Mouse (Mus musculus): ENCODE results near the gene Rnf41. TPM values are rescaled to one million over a fixed set of nuclear protein-coding genes. Genes with fewer than 3 reads are reported as not detected.

Gene Rnf41
- polyA plus RNA-seq, 1 experiment from 2014 or later = 42.7 TPM

Small RNA genes lying within 50 kb of the gene (microRNA-seq; reads per million reads assigned to microRNA genes)
- gene Gm25361 = not detected
- not detected for gene Gm26308
- not detected for gene Mir6914
- gene Mir6915 = not detected
- 0.99 reads per million for gene Mir8105

Other genes starting within 250 kb of the Rnf41 start
- gene Rbms2, start 231.4 kb upstream of the Rnf41 start, polyA plus RNA-seq (2015; fragmentation: Nextera tagmentation; extraction: Ambion mirVana) = 37.4 and 40.7 TPM in 2 replicates
- 1.6 and 1.7 TPM in 2 replicates for gene Gls2, start 217.2 kb upstream of the Rnf41 start, polyA plus RNA-seq (2015; fragmentation: Nextera tagmentation; extraction: Ambion mirVana)
- 24.1 and 24.5 TPM in 2 replicates for gene Spryd4, start 199.8 kb upstream of the Rnf41 start, polyA plus RNA-seq (2015; fragmentation: Nextera tagmentation; extraction: Ambion mirVana)
- not detected in 2 replicates for gene Mip, start 185.8 kb upstream of the Rnf41 start, polyA plus RNA-seq (2015; fragmentation: Nextera tagmentation; extraction: Ambion mirVana)
- 52.1 and 58.4 TPM in 2 replicates for gene Timeless, start 179.6 kb upstream of the Rnf41 start, polyA plus RNA-seq (2015; fragmentation: Nextera tagmentation; extraction: Ambion mirVana)
- 0.14 and 0.63 TPM in 2 replicates for gene Apon, start 157.6 kb upstream of the Rnf41 start, polyA plus RNA-seq (2015; fragmentation: Nextera tagmentation; extraction: Ambion mirVana)
- 0.43 and 2.6 TPM in 2 replicates for gene Apof, start 143.0 kb upstream of the Rnf41 start, polyA plus RNA-seq (2015; fragmentation: Nextera tagmentation; extraction: Ambion mirVana)
- 12.3 and 13.1 TPM in 2 replicates for gene Stat2, start 141.1 kb upstream of the Rnf41 start, polyA plus RNA-seq (2015; fragmentation: Nextera tagmentation; extraction: Ambion mirVana)
- gene Il23a, start 112.9 kb upstream of the Rnf41 start, polyA plus RNA-seq (2015; fragmentation: Nextera tagmentation; extraction: Ambion mirVana) = 0.34 and 0.38 TPM in 2 replicates
- gene Pan2, start 108.3 kb upstream of the Rnf41 start, polyA plus RNA-seq (2015; fragmentation: Nextera tagmentation; extraction: Ambion mirVana) = 38.7 and 39.8 TPM in 2 replicates
- 326 and 347 TPM in 2 replicates for gene Cnpy2, start 89.2 kb upstream of the Rnf41 start, polyA plus RNA-seq (2015; fragmentation: Nextera tagmentation; extraction: Ambion mirVana)
- gene Cs, start 73.9 kb upstream of the Rnf41 start, polyA plus RNA-seq (2015; fragmentation: Nextera tagmentation; extraction: Ambion mirVana) = 171 TPM in 2 replicates
- 3.7 and 4.6 TPM in 2 replicates for gene Coq10a, start 42.7 kb upstream of the Rnf41 start, polyA plus RNA-seq (2015; fragmentation: Nextera tagmentation; extraction: Ambion mirVana)
- 8.4 and 9.6 TPM in 2 replicates for gene Ankrd52, start 34.5 kb upstream of the Rnf41 start, polyA plus RNA-seq (2015; fragmentation: Nextera tagmentation; extraction: Ambion mirVana)
- 0.13 and 1.0 TPM in 2 replicates for gene Slc39a5, start 10.4 kb upstream of the Rnf41 start, polyA plus RNA-seq (2015; fragmentation: Nextera tagmentation; extraction: Ambion mirVana)
- gene Nabp2, start 165 bp upstream of the Rnf41 start, polyA plus RNA-seq (2015; fragmentation: Nextera tagmentation; extraction: Ambion mirVana) = 67.7 and 74.5 TPM in 2 replicates
- 71.3 and 76.4 TPM in 2 replicates for gene Smarcc2, start 47.6 kb downstream of the Rnf41 start, polyA plus RNA-seq (2015; fragmentation: Nextera tagmentation; extraction: Ambion mirVana)
- gene Myl6, start 82.5 kb downstream of the Rnf41 start, polyA plus RNA-seq (2015; fragmentation: Nextera tagmentation; extraction: Ambion mirVana) = 1,564 and 1,684 TPM in 2 replicates
- gene Myl6b, start 87.0 kb downstream of the Rnf41 start, polyA plus RNA-seq (2015; fragmentation: Nextera tagmentation; extraction: Ambion mirVana) = 3.5 and 5.1 TPM in 2 replicates
- 32.5 and 34.4 TPM in 2 replicates for gene Esyt1, start 114.2 kb downstream of the Rnf41 start, polyA plus RNA-seq (2015; fragmentation: Nextera tagmentation; extraction: Ambion mirVana)
- gene Zc3h10, start 136.1 kb downstream of the Rnf41 start, polyA plus RNA-seq (2015; fragmentation: Nextera tagmentation; extraction: Ambion mirVana) = 10.9 and 11.9 TPM in 2 replicates
- gene Rpl41, start 137.6 kb downstream of the Rnf41 start, polyA plus RNA-seq (2015; fragmentation: Nextera tagmentation; extraction: Ambion mirVana) = 4,142 and 4,423 TPM in 2 replicates
- gene Pa2g4, start 154.3 kb downstream of the Rnf41 start, polyA plus RNA-seq (2015; fragmentation: Nextera tagmentation; extraction: Ambion mirVana) = 161 and 167 TPM in 2 replicates
- gene Erbb3, start 178.0 kb downstream of the Rnf41 start, polyA plus RNA-seq (2015; fragmentation: Nextera tagmentation; extraction: Ambion mirVana) = 26.9 and 27.6 TPM in 2 replicates
- 720 and 793 TPM in 2 replicates for gene Rps26, start 215.1 kb downstream of the Rnf41 start, polyA plus RNA-seq (2015; fragmentation: Nextera tagmentation; extraction: Ambion mirVana)
- 1.4 and 1.6 TPM in 2 replicates for gene Ikzf4, start 234.3 kb downstream of the Rnf41 start, polyA plus RNA-seq (2015; fragmentation: Nextera tagmentation; extraction: Ambion mirVana)